Mouse (Mus musculus) embryonic facial prominence, embryonic 13.5 days (tissue): ENCODE results near the gene Tppp3. TPM values are rescaled to one million over a fixed set of nuclear protein-coding genes. Genes with fewer than 3 reads are reported as not detected.
A peak's percentile ranks its signal among the peaks of the same experiment; 100 is the strongest.

Source experiments
- ATAC-seq: fragments of 200-750 bp; cut with Nextera tagmentation; 2 replicates; pipeline ENCODE4 v1.8.0; 2017; ENCODE audit warnings: low read depth; ENCODE audit not compliant: insufficient number of reproducible peaks, insufficient read depth, low FRiP score, low TSS enrichment
- H3K27ac ChIP-seq: fragments of 300-500 bp; sonication (generic); 2 replicates; pipeline ENCODE4 v1.5.1; 2015; ENCODE audit warnings: moderate library complexity, mild to moderate bottlenecking, inconsistent platforms
- H3K27me3 ChIP-seq: fragments of 300-500 bp; sonication (generic); 2 replicates; pipeline ENCODE4 v1.6.1; 2015; ENCODE audit warnings: mild to moderate bottlenecking, inconsistent platforms
- H3K36me3 ChIP-seq: fragments of 300-500 bp; sonication (generic); 2 replicates; pipeline ENCODE4 v1.6.1; 2015; ENCODE audit warnings: mild to moderate bottlenecking, inconsistent platforms
- H3K4me1 ChIP-seq: fragments of 300-500 bp; sonication (generic); 2 replicates; pipeline ENCODE4 v1.6.1; 2015; ENCODE audit warnings: inconsistent platforms
- H3K4me2 ChIP-seq: fragments of 300-500 bp; sonication (generic); 2 replicates; pipeline ENCODE4 v1.6.1; 2015; ENCODE audit warnings: moderate library complexity, mild to moderate bottlenecking, inconsistent platforms
- H3K4me3 ChIP-seq: fragments of 300-500 bp; sonication (generic); 2 replicates; pipeline ENCODE4 v1.5.1; 2015; ENCODE audit warnings: mild to moderate bottlenecking, inconsistent platforms
- H3K9ac ChIP-seq: fragments of 300-500 bp; sonication (generic); 2 replicates; pipeline ENCODE4 v1.6.1; 2015; ENCODE audit warnings: mild to moderate bottlenecking, inconsistent platforms
- H3K9me3 ChIP-seq: fragments of 300-500 bp; sonication (generic); 2 replicates; pipeline ENCODE4 v1.6.1; 2016; ENCODE audit warnings: inconsistent platforms
- WGBS: fragments of 180-500 bp; shearing (Covaris S2); methylation state at CpG from one replicate; pipeline ENCODE4 v1.1.7; 2015; ENCODE audit warnings: mixed read lengths; 5-methylcytosine and 5-hydroxymethylcytosine counted together
- polyA plus RNA-seq: library from polyadenylated mRNA; unstranded; fragments of >200 nt; fragmentation: Nextera tagmentation; extraction: Ambion mirVana; gene quantifications from 2 replicates; pipeline ENCODE4 v1.2.1, GENCODE M21; 2015

Gene Tppp3
- polyA plus RNA-seq, 1 experiment from 2014 or later: 23.1 TPM

DNA sequence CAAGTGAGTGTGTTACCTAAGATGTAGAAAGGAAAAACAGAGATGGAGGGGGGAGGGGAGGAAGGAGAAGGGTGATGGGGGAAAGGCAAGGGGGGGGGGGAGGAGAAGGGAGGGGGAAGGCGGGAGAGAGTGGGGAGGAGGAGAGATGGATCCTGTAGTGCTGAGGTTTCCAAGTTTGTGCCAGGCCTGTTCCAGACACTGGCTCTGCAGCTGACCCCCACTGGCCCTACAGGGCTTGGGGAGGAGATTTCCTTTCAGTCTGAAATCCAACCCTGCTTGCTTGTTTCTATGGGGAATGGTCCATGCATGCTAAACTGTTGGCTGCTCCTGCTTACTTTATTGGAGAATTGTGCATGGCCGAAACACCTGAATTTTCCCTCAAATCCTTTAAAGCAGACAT lies 37.4 kb upstream of the Tppp3 start:
- Histone ChIP-seq H3K9ac (no peak overlapping the region), H3K27me3 (no peaks in the 10 kb centered on the region), H3K27ac (peak overlapping the region; percentile 76), H3K4me1 (peaks cover 26% of the 10 kb centered on the region), H3K9me3 (no peaks in the 10 kb centered on the region), H3K4me2 (peak overlapping the region; percentile 9; the same call in 1 of the 2 replicates), H3K36me3 (no peaks in the 10 kb centered on the region), H3K4me3 (no peak overlapping the region)
- 27% methylated on average over 2 of the region's 2 CpGs for WGBS
- peak; percentile 74 for ATAC-seq

DNA sequence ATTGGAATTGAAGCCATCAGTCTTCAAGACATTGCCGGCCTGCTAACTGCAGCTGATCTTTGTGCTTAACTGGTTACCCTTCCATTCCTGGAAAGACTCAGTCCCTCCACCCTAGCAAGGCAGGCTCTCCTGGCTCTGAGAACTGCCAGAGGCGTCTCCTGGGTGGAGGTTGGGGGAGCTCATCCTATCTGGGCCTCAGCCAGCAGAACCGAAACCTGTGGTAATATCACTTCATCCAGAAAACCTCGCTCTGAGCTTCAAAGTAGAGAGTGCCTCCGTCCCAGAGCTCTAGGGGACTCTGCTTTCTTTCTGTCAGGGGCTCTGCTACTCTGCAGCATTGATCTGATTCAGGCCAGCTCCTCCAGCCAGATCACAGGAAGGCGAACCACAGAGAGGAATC lies 35.7 kb upstream of the Tppp3 start:
- no peak overlapping the region for H3K27ac ChIP-seq
- no peak for ATAC-seq
- H3K4me1 ChIP-seq: peaks cover 26% of the 10 kb centered on the region
- H3K4me2 ChIP-seq: no peak overlapping the region
- H3K4me3 ChIP-seq: no peak overlapping the region
- H3K9me3 ChIP-seq: no peaks in the 10 kb centered on the region
- H3K36me3 ChIP-seq: no peaks in the 10 kb centered on the region
- no peak overlapping the region for H3K9ac ChIP-seq
- 65% methylated on average over 6 of the region's 6 CpGs for WGBS
- H3K27me3 ChIP-seq: no peaks in the 10 kb centered on the region

DNA sequence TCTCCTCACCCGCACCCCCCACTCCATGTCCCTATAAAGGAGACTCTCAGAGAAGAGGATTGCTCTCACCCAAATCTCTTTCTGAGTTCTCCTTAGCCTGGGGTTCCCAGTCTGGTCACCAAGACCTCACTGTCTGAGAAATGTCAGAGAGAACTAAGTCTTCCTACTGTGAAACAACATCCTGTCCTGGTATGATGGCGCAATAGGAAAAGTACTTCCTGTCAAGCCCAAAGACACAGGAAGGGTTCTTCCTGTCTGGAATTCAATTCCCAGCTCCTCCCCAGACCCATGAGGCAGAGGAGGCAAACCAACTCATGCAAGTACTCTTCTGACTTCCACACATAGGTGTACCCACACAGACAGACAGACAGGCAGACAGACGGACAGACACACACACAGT lies 33.3 kb upstream of the Tppp3 start:
- no peaks in the 10 kb centered on the region for H3K36me3 ChIP-seq
- H3K4me2 ChIP-seq: no peak overlapping the region
- no peak overlapping the region for H3K4me3 ChIP-seq
- H3K4me1 ChIP-seq: peaks cover 15% of the 10 kb centered on the region
- WGBS: 89% methylated on average over 3 of the region's 3 CpGs
- peak overlapping the region; percentile 39; the same call in 1 of the 2 replicates for H3K27ac ChIP-seq
- H3K9me3 ChIP-seq: no peaks in the 10 kb centered on the region
- H3K9ac ChIP-seq: no peak overlapping the region
- ATAC-seq: no peak
- H3K27me3 ChIP-seq: no peaks in the 10 kb centered on the region

DNA sequence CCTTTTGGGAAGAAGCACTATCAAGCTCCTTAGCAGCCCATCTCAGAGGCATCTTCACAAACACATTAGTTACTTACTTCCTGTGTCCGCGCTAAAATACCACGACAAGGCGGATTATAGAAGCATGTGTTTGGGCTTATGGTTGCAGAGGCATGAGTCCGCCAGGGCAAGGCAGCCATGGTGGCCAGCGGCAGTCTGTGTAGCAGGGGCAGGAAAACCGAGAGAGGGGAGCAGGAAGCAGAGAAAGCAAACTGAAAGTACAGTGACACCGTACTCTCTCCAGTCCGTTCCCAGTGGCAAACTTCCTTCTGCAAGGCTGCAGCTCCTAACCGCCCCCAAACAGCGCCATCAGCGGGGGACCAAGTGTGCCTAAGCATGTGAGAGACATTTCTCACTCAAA lies 28.5 kb upstream of the Tppp3 start:
- WGBS: 77% methylated on average over 12 of the region's 12 CpGs
- Histone ChIP-seq H3K27me3 (no peaks in the 10 kb centered on the region), H3K4me1 (peaks cover 17% of the 10 kb centered on the region), H3K4me2 (no peak overlapping the region), H3K9me3 (no peaks in the 10 kb centered on the region), H3K9ac (no peak overlapping the region), H3K27ac (no peak overlapping the region), H3K4me3 (no peak overlapping the region), H3K36me3 (no peaks in the 10 kb centered on the region)
- no peak for ATAC-seq

DNA sequence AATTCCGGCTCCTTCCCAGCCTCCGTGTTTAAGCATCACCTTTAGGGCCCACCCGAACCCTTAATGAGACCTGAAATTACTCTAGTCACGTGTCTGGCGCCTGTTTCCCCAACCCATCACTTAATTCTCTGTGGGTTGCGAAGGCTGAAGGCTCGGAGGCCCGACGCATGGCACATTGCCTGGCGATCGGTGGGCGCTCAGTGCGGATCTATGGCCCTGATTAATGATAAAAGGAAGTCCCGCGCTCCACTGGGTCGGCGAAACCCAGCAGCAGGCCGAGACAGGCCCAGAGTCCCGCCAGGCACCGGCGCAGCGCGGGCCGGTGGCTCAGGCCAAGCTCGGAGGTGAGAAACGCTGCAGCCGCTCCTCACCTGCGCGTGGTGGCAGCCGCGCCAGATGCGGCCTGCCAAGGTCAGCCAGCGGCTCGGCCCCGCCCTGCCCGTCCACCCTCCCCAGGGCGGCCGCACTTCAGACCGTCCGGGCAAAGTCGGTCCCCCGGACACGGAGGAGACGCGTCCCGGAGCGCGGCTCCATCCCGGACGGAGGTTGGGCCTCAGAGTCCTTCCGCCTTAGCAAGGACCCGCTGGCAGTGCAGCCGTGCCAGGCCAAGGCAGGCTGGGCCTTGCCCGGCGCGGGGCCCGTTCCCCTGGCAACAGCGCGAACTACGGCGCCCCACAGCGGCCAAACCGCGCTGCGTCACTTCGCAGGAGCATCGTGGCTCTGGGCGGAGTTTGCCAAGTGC lies 25.3 kb upstream of the Tppp3 start, which contains the start of gene Zdhhc1:
Gene Zdhhc1, minus strand, starts transcription at position 464 of the 742 bp plus-strand sequence.
- WGBS: under 1% methylated on average over 68 of the region's 68 CpGs
- H3K9ac ChIP-seq: peak within 1 kb of the TSS; percentile 92
- H3K4me2 ChIP-seq: peak within 1 kb of the TSS; percentile 87
- no peaks in the 10 kb centered on the region for H3K36me3 ChIP-seq
- peak within 1 kb of the TSS; percentile 85 for H3K27ac ChIP-seq
- peak within 1 kb of the TSS; percentile 90 for H3K4me3 ChIP-seq
- H3K9me3 ChIP-seq: no peaks in the 10 kb centered on the region
- H3K27me3 ChIP-seq: no peaks in the 10 kb centered on the region
- ATAC-seq: peak; percentile 50
- peaks cover 31% of the 10 kb centered on the region for H3K4me1 ChIP-seq

DNA sequence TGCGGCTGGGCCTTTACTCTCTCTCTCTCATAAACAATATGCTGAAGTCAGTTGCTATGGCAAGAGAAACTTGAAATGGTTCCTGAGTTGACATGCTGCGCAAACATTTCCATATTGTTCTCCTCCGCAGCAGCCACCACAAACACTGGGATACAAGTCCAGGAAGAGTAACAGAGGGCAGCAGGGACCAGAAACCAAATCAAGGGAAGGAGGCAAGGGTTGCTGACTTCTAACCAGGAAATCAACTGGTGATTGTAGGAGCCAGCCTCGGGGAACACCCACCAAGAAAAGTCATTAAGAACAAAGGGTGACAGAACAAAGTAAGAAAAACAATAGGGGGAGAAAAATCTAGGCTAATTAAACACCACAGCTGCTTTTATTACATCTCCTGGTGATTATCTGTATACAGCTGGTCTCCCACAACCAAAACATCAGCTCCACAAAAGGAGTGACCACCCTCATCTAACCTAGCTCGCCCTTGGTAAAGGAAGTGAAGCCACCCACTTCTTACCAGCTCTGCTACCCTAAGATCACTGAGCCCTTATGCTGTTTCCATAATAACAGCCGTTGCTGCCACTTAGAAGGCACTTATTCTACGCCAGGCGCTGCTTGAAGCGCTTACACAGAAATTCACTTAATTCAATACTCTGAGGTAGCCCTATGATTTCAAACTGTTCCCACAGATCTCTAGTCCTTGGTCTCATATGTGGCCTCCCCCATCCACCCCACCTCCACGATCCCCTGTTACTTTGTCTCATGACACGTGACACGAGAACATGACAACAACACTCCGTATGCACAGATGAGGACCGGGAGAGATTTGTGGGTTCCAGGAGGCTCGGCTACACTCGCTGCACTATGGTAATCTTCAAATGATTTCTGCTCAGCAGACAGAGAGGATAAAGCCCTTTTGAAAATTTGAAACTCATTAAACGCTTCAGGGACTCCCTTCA lies 24.3 kb upstream of the Tppp3 start:
- Histone ChIP-seq H3K27ac (peak overlapping the region; percentile 85), H3K9me3 (no peaks in the 10 kb centered on the region), H3K9ac (peak overlapping the region; percentile 92), H3K4me1 (peaks cover 31% of the 10 kb centered on the region), H3K4me2 (peak overlapping the region; percentile 87), H3K27me3 (no peaks in the 10 kb centered on the region), H3K4me3 (peak overlapping the region; percentile 90), H3K36me3 (no peaks in the 10 kb centered on the region)
- 34% methylated on average over 17 of the region's 17 CpGs for WGBS
- ATAC-seq: no peak

DNA sequence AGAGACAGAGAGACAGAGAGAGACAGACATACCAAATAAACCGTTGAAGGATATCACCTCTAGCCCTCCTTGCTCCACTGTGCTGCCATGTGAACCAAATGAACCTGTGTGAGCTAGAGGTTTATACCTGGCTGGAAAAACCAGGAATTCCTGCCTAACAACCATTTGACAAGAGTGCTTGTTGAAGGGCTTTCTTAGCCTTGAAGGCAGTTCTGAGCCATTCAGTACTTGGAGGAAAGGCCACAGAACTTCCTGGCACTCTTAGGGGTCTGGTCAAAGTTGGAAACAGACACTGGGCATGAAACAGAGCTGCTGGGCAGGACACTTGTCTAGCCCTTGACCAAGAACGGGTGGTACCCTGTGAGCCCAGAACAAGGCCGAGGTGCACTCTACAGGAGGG lies 23.2 kb upstream of the Tppp3 start:
- Histone ChIP-seq H3K27me3 (no peaks in the 10 kb centered on the region), H3K4me3 (no peak overlapping the region), H3K4me2 (no peak overlapping the region), H3K27ac (no peak overlapping the region), H3K9me3 (no peaks in the 10 kb centered on the region), H3K9ac (0 out of 2 replicates have a peak overlapping the region, but pooled peaks have one; percentile 27), H3K4me1 (peaks cover 31% of the 10 kb centered on the region), H3K36me3 (no peaks in the 10 kb centered on the region)
- 78% methylated on average over 3 of the region's 3 CpGs for WGBS
- ATAC-seq: no peak

DNA sequence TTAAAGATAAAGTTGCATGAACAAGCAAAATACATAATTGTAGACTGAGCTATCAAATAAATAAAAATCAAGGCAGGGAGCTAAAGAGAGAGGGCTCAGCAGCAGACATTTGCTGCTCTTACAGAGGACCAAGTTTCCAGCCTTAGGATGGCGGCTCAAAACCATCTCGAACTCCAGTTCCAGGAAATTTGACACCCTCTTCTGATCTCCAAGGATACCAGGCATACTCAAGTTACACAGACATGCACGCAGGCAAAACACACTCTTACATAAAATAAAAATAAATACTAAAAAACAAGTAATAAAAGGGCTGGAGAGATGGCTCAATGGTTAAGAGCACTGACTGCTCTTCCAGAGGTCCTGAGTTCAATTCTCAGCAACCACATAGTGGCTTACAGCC lies 22.2 kb upstream of the Tppp3 start:
- ATAC-seq: no peak
- 11% methylated on average over 3 of the region's 3 CpGs for WGBS
- 0 out of 2 replicates have a peak overlapping the region, but pooled peaks have one; percentile 44 for H3K27ac ChIP-seq
- no peaks in the 10 kb centered on the region for H3K27me3 ChIP-seq
- no peaks in the 10 kb centered on the region for H3K9me3 ChIP-seq
- H3K4me3 ChIP-seq: no peak overlapping the region
- no peak overlapping the region for H3K9ac ChIP-seq
- no peaks in the 10 kb centered on the region for H3K36me3 ChIP-seq
- H3K4me2 ChIP-seq: no peak overlapping the region
- H3K4me1 ChIP-seq: peaks cover 31% of the 10 kb centered on the region

DNA sequence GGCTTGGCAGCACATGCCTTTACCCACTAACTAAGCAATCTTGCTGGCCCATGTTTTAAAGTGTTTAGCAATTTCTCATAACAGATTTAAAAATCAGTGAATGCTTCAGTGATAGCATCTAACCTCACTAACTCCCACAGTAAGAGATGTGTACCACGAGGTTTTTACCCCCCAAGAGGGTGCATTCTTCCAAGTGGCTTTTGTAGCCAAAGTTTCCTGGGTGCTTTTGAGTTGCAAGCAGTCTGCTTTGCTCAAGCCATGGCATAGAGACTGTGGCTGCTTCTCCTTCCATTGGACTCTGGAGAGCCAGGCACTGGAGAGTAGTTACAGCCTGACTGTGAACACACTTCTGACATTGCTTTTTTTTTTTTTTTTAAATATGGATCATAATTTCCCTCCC lies 18.0 kb upstream of the Tppp3 start:
- no peak overlapping the region for H3K4me3 ChIP-seq
- no peaks in the 10 kb centered on the region for H3K9me3 ChIP-seq
- ATAC-seq: no peak
- H3K36me3 ChIP-seq: peaks cover 10% of the 10 kb centered on the region; the same call in 1 of the 2 replicates
- peaks cover 15% of the 10 kb centered on the region for H3K4me1 ChIP-seq
- H3K9ac ChIP-seq: no peak overlapping the region
- no peak overlapping the region for H3K4me2 ChIP-seq
- H3K27ac ChIP-seq: no peak overlapping the region
- H3K27me3 ChIP-seq: no peaks in the 10 kb centered on the region
- WGBS: 38% methylated on average over 1 of the region's 1 CpGs

DNA sequence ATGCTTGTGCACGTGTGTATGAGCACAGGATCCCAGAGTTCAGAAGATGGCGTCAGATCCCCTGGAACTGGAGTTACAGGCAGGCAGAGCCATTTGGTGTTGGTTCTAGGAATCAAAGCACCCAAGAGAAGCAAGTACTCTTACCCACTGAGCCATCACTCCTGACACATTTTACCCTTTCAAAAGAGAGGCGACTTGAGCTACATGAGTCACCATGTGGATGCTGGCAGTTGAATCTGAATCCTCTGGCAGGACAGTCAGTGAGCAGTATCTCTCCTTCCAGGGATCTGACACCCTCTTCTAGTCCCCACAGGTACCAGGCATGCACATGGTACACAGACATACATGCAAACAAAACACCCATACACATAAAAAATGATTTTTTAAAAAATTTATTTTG lies 16.8 kb upstream of the Tppp3 start:
- Histone ChIP-seq H3K9ac (no peak overlapping the region), H3K36me3 (peaks cover 13% of the 10 kb centered on the region; the same call in 1 of the 2 replicates), H3K4me2 (no peak overlapping the region), H3K27me3 (no peaks in the 10 kb centered on the region), H3K27ac (no peak overlapping the region), H3K4me1 (peaks cover 22% of the 10 kb centered on the region), H3K4me3 (no peak overlapping the region), H3K9me3 (no peaks in the 10 kb centered on the region)
- 65% methylated on average over 3 of the region's 3 CpGs for WGBS
- ATAC-seq: no peak

DNA sequence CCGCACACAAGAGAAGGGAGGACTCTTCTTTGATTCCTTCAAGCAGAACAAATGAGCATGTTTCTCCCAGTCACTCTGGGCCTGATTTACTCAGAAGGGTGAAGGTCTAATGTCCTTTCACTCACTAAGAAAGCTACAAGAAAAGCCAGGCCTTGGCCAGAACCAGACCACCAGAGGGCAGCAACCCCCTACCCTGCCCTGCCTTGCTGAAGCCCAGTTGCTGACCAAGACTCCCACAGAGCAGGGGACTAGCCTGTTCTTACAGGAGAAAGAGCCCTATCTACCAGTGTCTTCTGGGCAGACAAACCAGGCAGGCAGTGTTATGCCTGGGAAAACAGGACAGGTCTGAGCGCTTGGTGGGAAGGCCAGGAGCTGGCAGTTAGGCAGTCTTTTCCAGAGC lies 13.1 kb upstream of the Tppp3 start:
- ATAC-seq: no peak
- peaks cover 36% of the 10 kb centered on the region for H3K36me3 ChIP-seq
- peaks cover 28% of the 10 kb centered on the region for H3K4me1 ChIP-seq
- H3K4me2 ChIP-seq: no peak overlapping the region
- no peaks in the 10 kb centered on the region for H3K9me3 ChIP-seq
- no peak overlapping the region for H3K9ac ChIP-seq
- H3K4me3 ChIP-seq: no peak overlapping the region
- WGBS: 26% methylated on average over 2 of the region's 2 CpGs
- H3K27ac ChIP-seq: peak overlapping the region; percentile 48
- no peaks in the 10 kb centered on the region for H3K27me3 ChIP-seq
